Mouse (Mus musculus) regulatory T cell (primary cell): ENCODE results near the gene Dnmt3c.
"Not testable (repeated sequence)": the region's sequence is repeated elsewhere in the genome, so short reads cannot be mapped to it uniquely, and the experiment has no call there.

Experiments used
- in situ Hi-C: fragments of 300-600 bp; cut with MboI, MseI; formaldehyde crosslinking; loops from one replicate; pipeline ENCODE4 v1.15.1; 2025; ENCODE audit warnings: high pct_unique_total_duplicates

Dnmt3c gene

GRCm38 (mm10) chr2:153696352-153696751 is at the start of gene Dnmt3c:
Dnmt3c (plus strand) TSS chr2:153696652.
- in situ Hi-C loops: no loop called here

GRCm38 (mm10) chr2:153648773-153649297 is 47.6 kb upstream of the Dnmt3c start:
- in situ Hi-C loops: no loop called here

DNA sequence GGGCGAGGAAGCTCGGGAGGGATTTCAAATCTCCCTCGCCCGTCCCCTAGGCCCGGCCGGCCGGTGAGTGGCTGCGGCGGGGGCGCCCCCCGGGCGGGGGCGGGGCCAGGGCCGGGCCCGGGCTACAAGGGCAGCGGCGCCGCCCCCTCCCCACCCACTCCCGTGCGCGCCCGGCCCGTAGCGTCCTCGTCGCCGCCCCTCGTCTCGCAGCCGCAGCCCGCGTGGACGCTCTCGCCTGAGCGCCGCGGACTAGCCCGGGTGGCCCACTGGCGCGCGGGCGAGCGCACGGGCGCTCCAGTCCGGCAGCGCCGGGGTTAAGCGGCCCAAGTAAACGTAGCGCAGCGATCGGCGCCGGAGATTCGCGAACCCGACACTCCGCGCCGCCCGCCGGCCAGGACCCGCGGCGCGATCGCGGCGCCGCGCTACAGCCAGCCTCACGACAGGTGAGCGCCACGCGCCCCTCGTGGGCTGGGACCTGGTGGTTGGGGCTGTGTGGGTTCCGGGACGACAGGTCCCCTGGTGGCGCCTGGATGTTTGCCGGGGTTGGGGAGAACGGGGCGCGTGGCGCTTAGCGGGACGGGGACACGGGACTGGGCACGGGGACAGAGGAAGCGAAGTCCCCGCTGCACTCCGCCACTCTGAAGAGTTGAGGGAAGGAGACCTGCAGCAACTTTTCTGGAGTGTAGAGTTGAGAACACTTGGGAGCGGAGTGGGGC is 47.0 kb upstream of the Dnmt3c start, which contains the start of gene Dnmt3b:
Dnmt3b (plus strand) TSS at position 153 of the 716 bp plus-strand sequence.
- in situ Hi-C loops: no loop called here

- in situ Hi-C loops: no loop called here
Measured at GRCm38 (mm10) chr2:153650014-153650687, 46.3 kb upstream of the Dnmt3c start.

- in situ Hi-C loops: no loop called here
Measured at GRCm38 (mm10) chr2:153651681-153652080, 44.8 kb upstream of the Dnmt3c start.

DNA sequence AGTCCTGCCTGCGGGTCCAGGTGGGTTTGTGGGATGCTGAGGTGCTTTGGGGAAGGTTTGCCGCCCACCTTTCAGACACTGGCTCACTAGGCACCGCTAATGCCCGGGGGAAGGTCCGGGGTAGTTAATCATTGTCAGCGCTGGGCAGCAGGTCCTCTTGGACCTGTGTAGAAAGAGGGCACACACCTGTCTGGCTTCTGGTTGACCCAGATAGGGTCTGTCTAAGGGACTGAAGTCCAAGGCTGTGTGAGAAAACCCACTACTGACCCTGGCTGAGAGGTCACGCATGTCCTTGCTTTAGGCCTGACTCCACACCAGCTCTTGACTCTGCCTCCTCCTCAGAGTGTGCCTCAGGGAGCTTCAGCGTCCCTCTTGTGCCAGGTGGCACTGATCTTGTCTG is 38.8 kb upstream of the Dnmt3c start:
- in situ Hi-C loops: not testable (repeated sequence)

GRCm38 (mm10) chr2:153660616-153661015 is 35.8 kb upstream of the Dnmt3c start:
- in situ Hi-C loops: no loop called here

DNA sequence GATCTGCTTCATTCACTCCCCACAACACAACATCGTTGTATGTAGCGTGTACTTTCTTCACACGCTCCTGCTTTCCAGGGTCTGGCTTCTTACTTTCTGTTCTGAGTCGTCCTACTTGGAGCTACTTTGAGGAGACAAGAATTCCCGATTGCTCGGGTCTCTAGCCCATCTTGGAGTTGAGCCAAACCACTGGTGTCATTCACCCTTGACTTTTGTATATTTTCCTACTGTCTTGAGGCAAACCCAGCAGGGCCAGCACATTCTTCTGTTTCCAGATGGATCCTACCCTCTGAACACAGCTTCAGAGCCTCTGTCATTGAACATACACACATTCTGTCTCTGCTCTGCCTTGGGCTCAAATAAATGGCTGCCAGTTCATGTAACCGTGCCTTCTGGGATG is 31.1 kb upstream of the Dnmt3c start:
- in situ Hi-C loops: no loop called here

DNA sequence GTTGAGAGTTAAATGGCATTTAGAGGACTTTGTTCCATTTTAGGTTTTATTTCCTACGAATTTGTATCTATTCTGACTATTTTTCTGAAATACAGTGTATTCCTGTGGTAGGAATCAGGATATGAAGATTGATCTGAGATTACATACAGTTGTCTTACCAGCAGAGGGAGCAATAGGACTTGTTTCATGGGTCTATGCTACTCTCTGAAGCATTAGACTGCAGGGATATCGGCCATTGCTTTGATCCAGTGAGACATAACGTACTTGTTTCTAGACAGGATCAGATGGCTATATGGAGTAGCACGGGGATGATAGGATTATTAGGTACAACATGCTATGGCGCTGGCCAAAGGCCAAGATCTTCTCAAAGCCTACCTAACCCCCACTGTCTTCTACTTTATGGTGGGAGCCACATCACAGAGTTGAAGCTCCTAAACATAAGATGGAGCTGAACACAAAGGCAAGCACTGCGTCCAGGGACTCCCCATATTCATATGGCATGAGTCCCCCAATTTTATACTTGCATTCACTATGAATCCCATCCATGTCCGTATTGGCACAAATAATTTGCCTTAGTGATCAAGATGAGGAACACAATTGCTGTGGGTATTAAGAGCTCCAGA is 27.6 kb upstream of the Dnmt3c start:
- in situ Hi-C loops: no loop called here

DNA sequence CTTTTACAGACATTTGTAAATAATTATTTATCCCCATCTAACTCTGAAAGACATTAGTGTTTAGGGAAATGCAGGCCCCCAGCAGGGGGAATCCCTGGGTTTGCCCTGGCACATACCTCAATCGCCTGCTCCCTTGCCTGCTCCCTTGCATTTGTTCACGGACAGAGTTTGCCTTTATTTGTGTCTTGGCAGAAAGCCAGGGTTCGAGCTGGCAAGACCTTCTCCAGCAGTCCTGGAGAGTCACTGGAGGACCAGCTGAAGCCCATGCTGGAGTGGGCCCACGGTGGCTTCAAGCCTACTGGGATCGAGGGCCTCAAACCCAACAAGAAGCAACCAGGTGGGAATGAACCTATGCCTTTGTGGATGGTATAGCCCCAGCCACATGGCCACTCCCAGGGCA is 26.3 kb upstream of the Dnmt3c start:
- in situ Hi-C loops: no loop called here

GRCm38 (mm10) chr2:153672619-153673018 is 23.8 kb upstream of the Dnmt3c start:
- in situ Hi-C loops: no loop called here

DNA sequence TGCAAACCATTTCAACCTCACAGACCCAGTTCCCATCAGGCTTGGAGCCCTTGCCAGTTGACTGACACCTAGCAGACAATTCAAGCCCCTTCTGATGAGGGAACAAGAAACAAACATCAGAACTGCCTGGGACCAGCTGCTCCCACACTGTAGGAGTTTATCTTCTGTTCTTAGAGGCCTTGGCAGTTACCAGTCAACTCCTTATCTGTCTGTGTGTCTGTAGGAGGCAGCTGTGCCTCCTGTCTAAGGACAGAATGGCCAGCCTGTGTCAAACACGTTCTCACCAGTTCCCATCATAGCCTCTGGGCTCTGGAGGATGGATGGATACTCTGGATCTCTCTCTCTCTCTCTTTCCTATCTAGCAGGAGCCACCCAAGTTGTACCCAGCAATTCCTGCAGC is 21.1 kb upstream of the Dnmt3c start:
- in situ Hi-C loops: not testable (repeated sequence)

GRCm38 (mm10) chr2:153676944-153677343 is 19.5 kb upstream of the Dnmt3c start:
- in situ Hi-C loops: no loop called here

DNA sequence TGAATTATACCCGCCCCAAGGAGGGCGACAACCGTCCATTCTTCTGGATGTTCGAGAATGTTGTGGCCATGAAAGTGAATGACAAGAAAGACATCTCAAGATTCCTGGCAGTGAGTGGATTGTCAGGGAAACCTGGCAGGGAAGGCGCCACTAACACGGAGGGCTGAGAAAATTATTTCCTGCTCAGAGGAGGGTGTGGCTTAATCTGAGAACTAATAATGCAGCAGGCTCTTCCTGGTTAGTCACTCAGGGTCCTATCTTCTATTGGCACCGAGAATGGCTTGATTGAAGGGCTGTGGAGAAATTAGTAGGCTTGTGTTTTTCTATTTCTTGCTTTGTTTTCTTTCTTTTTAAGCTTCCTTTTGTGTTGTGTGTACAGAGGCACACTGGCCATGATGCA is 18.9 kb upstream of the Dnmt3c start:
- in situ Hi-C loops: no loop called here

- in situ Hi-C loops: no loop called here
Measured at GRCm38 (mm10) chr2:153679959-153680358, 16.5 kb upstream of the Dnmt3c start.

DNA sequence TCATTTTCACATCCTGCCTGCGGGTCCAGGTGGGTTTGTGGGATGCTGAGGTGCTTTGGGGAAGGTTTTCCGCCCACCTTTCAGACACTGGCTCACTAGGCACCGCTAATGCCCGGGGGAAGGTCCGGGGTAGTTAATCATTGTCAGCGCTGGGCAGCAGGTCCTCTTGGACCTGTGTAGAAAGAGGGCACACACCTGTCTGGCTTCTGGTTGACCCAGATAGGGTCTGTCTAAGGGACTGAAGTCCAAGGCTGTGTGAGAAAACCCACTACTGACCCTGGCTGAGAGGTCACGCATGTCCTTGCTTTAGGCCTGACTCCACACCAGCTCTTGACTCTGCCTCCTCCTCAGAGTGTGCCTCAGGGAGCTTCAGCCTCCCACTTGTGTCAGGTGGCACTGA is 3.0 kb upstream of the Dnmt3c start:
- in situ Hi-C loops: not testable (repeated sequence)

- in situ Hi-C loops: no loop called here
Measured at GRCm38 (mm10) chr2:153694462-153695085, 1.9 kb upstream of the Dnmt3c start.

GRCm38 (mm10) chr2:153703389-153703788 is 6.9 kb downstream of the Dnmt3c start:
- in situ Hi-C loops: no loop called here

DNA sequence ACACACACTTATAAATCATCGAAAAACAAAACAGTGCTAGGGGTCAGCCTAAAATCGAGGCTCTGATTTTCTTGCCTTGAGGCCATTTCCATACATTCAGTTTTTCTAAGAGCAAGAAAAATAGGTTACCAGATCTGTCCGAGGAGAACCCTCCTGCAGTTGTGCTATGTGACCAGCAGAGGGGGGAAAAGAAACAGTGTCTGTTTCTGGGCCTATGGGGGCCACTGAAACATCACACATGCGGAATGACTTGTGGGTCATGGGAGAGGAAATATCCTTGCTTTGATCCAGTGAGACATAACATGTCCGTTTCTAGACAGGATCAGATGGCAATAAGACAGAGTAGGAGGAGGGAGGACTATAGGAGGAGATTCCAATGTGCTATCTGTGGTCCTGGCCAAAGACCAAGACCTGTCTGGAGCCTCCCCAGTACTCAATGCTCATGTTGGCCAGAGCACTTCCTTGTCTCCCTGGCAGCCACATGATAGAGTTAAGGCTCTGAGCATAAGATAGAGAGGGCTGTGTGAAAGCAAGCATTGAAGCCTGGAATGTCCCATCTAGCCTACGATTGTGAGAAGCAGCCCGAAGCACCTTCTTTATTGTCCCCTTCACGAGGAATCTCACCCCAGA is 14.4 kb downstream of the Dnmt3c start:
- in situ Hi-C loops: no loop called here

DNA sequence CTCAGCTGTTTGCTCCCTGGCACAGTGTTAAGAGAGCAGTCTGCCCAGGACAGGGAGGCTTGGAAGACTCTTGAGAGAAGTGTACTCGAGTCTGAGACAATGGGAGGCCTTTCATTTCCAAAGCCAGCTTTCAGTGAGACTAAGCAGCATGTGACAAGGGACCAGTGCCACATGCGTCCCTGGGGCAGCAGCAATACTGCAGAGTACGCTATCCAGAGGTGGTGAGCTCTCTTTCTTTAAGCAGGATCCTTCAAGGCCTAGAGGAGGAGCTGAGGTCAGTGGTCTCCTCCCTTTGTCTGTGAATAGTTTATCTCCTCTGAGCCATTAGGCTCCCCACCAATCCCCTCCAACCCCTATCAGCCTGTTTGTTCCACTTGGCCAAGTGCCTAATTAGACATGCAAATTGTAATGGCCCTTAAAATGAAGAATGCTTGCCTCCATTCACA is 16.2 kb downstream of the Dnmt3c start:
- in situ Hi-C loops: no loop called here

GRCm38 (mm10) chr2:153713227-153713626 is 16.8 kb downstream of the Dnmt3c start:
- in situ Hi-C loops: no loop called here

DNA sequence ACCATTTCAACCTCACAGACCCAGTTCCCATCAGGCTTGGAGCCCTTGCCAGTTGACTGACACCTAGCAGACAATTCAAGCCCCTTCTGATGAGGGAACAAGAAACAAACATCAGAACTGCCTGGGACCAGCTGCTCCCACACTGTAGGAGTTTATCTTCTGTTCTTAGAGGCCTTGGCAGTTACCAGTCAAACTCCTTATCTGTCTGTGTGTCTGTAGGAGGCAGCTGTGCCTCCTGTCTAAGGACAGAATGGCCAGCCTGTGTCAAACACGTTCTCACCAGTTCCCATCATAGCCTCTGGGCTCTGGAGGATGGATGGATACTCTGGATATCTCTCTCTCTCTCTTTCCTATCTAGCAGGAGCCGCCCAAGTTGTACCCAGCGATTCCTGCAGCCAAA is 21.4 kb downstream of the Dnmt3c start:
- in situ Hi-C loops: not testable (repeated sequence)
